Mouse (Mus musculus) stomach, embryonic 16.5 days (tissue): ENCODE results near the gene G530012D18Rik. TPM values are rescaled to one million over a fixed set of nuclear protein-coding genes. Genes with fewer than 3 reads are reported as not detected.
A peak's percentile ranks its signal among the peaks of the same experiment; 100 is the strongest.
"Not testable (repeated sequence)": the region's sequence is repeated elsewhere in the genome, so short reads cannot be mapped to it uniquely, and the experiment has no call there.

Experiments
- ATAC-seq: fragments of 200-750 bp; cut with Nextera tagmentation; 2 replicates; pipeline ENCODE4 v1.8.0; 2017; ENCODE audit warnings: moderate number of reproducible peaks, moderate TSS enrichment; ENCODE audit not compliant: insufficient read depth, low FRiP score
- H3K27ac ChIP-seq: fragments of 300-500 bp; sonication (generic); 2 replicates; pipeline ENCODE4 v1.5.1; 2014; ENCODE audit warnings: low read length
- H3K27me3 ChIP-seq: fragments of 300-500 bp; sonication (generic); 2 replicates; pipeline ENCODE4 v1.6.1; 2014; ENCODE audit warnings: low read length, control low read depth, mixed read lengths; ENCODE audit not compliant: control insufficient read depth, insufficient read depth
- H3K36me3 ChIP-seq: fragments of 300-500 bp; sonication (generic); 2 replicates; pipeline ENCODE4 v1.6.1; 2014; ENCODE audit warnings: low read length; ENCODE audit not compliant: control insufficient read depth, insufficient read depth
- H3K4me1 ChIP-seq: fragments of 300-500 bp; sonication (generic); 2 replicates; pipeline ENCODE4 v1.6.1; 2014; ENCODE audit warnings: low read length, control low read depth, mixed read lengths; ENCODE audit not compliant: control insufficient read depth, insufficient read depth
- H3K4me2 ChIP-seq: fragments of 300-500 bp; sonication (generic); 2 replicates; pipeline ENCODE4 v1.6.1; 2014; ENCODE audit warnings: low read depth, low read length, mixed read lengths
- H3K4me3 ChIP-seq: fragments of 300-500 bp; sonication (generic); replicated peaks from 2 replicates; pipeline ENCODE4 v1.5.1; 2014; ENCODE audit warnings: mild to moderate bottlenecking, low read length
- H3K9ac ChIP-seq: fragments of 300-500 bp; sonication (generic); 2 replicates; pipeline ENCODE4 v1.6.1; 2014; ENCODE audit warnings: low read length
- H3K9me3 ChIP-seq: fragments of 300-500 bp; sonication (generic); replicated peaks from 2 replicates; pipeline ENCODE4 v1.6.1; 2016; ENCODE audit warnings: low read length, control low read depth; ENCODE audit not compliant: control insufficient read depth
- WGBS: fragments of 180-500 bp; shearing (Covaris S2); extraction: QIAGEN DNeasy Blood & Tissue Kit; methylation state at CpG from one replicate; pipeline ENCODE4 v1.1.7; 2014; 5-methylcytosine and 5-hydroxymethylcytosine counted together
- polyA plus RNA-seq: library from polyadenylated mRNA; unstranded; fragments of >200 nt; fragmentation: Nextera tagmentation; extraction: Ambion mirVana; gene quantifications from 2 replicates; pipeline ENCODE4 v1.2.1, GENCODE M21; 2015

Gene G530012D18Rik
- polyA plus RNA-seq, 1 experiment from 2014 or later = not detected

DNA sequence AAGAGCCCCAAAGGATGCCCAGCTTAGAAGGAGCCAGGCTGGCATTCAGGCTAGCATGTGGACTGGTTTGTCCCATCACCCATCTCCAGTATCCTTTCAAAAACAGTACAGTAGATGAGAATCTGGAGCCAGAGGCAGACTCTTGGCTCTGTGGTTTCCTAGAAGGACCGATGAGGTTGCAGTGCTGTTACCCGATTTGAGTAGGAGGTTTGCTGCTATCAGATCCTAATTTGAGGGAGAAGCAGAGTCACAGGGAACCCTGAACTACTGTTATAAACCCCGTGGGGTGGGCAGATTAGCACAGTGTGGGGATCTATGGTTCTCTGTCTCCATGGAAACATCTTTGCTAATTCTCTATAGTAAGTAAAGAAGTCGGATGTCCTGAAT lies 4.7 kb downstream of the G530012D18Rik start:
- not testable (repeated sequence) for H3K9ac ChIP-seq, H3K4me1 ChIP-seq, H3K27ac ChIP-seq, H3K27me3 ChIP-seq, H3K4me2 ChIP-seq, H3K4me3 ChIP-seq, H3K9me3 ChIP-seq, H3K36me3 ChIP-seq
- 77% methylated on average over 2 of the region's 4 CpGs for WGBS
- peak; percentile 66; the same call in 1 of the 2 replicates for ATAC-seq

GRCm38 (mm10) chr1:85580578-85580977 lies 5.1 kb downstream of the G530012D18Rik start:
- 67% methylated on average over 3 of the region's 3 CpGs for WGBS
- not testable (repeated sequence) for H3K27ac ChIP-seq, H3K27me3 ChIP-seq, H3K36me3 ChIP-seq, H3K9me3 ChIP-seq, H3K4me2 ChIP-seq, ATAC-seq, H3K4me1 ChIP-seq, H3K4me3 ChIP-seq, H3K9ac ChIP-seq

DNA sequence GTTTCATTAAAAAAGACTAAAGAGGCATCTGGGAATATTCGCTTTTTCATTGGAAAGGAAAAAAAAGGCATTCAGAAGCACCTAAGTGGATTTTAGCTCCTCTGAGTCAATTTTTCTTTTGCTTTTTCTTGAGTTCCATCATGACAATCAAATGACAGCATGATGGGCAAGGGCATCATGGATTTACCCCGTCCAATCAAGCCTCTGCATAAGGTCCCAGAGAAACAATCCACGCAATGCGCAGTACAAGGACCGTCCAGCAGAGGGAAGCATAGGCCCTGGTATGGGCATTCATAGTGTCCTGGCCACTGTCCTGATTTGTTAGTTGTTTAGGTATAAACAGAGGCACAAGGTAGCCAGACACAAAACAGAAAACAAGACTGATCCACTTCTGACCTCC lies 6.0 kb downstream of the G530012D18Rik start:
- H3K4me1 ChIP-seq, ATAC-seq, H3K9me3 ChIP-seq, H3K36me3 ChIP-seq, H3K4me2 ChIP-seq, H3K27me3 ChIP-seq, H3K27ac ChIP-seq, H3K9ac ChIP-seq, H3K4me3 ChIP-seq: not testable (repeated sequence)
- WGBS = 28% methylated on average over 5 of the region's 5 CpGs

DNA sequence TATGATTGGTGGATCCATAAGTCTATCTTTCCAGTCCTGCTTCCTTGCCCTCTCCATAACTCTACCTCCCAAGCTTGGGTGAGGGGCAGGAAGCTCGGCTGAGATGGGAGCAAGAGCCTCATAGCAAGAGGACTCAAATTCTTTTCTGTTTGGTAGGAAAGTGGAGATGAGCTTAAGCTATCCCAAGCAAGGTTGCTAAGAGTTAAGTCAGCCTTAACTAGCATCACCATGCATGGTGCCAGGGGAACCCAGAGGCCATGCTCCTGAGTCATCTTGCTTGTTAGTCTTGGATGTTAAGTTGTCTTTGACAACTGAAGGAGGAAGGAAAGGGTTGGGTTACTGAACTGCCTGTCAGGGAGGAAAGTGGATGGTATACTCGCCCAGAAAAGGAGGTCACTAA lies 13.2 kb downstream of the G530012D18Rik start:
- not testable (repeated sequence) for H3K27me3 ChIP-seq, ATAC-seq, H3K9me3 ChIP-seq, H3K4me2 ChIP-seq, H3K4me3 ChIP-seq, H3K4me1 ChIP-seq, H3K36me3 ChIP-seq, H3K27ac ChIP-seq, H3K9ac ChIP-seq
- 81% methylated on average over 1 of the region's 2 CpGs for WGBS

DNA sequence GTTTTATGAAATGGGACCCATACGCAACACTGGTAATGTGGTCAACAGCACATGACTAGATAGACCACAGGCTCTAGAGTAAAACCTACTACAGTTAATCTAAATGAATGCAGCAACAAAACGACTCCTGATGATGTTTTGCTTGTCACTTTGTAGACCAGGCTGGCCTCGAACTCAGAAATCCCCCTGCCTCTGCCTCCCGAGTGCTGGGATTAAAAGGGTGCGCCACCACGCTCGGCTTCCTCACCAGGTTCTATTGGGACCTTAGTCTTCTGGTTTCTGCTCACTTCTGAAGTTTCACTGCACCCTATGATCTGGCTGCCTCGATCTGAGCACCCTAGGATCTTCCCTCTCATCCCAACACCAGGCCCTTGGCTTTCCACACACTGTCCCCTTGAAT lies 17.1 kb downstream of the G530012D18Rik start:
- 80% methylated on average over 8 of the region's 8 CpGs for WGBS
- H3K9ac ChIP-seq, H3K4me1 ChIP-seq, H3K27me3 ChIP-seq, ATAC-seq, H3K4me3 ChIP-seq, H3K4me2 ChIP-seq, H3K9me3 ChIP-seq, H3K27ac ChIP-seq, H3K36me3 ChIP-seq: not testable (repeated sequence)

DNA sequence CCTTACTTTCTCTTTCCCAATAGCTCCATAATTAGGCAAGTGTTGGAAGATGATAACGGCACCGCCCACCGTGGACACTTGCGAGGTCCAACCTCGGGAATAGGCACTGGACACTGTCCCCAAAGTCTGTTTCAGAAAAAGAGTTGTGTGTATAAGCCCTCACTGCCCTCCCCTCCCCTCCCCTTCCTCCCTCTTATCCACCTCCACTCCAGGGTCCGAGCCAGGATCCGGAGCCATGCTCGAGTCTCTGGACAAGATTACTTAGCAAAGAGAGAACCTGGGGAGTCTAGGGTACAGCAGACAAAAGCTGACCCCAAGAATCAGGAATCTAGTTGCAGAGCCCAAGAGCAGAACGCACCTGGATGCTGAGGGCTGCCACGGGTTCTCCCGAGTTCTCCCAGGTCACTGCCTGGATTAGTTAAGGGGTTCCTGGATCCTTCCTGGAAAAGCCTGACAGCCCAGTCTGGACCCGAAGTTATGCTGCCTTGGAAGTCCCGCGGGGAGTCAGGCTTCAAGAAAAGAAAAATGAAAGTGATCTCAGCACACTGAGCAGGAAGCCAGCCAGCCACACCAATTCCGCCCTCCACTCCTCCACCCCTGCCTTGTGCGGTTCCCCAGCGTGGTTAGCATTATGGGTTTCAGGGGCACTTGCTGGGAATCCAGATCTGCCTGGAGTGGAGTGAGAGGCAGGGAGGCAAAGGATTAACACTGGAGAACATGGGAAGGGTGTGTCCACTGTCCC lies 23.0 kb downstream of the G530012D18Rik start, which contains the start of gene Sp110:
Gene Sp110, minus strand, starts transcription at position 547 of the 742 bp plus-strand sequence.
- not testable (repeated sequence) for H3K4me3 ChIP-seq, H3K27ac ChIP-seq, H3K4me2 ChIP-seq, ATAC-seq, H3K9ac ChIP-seq, H3K27me3 ChIP-seq, H3K4me1 ChIP-seq, H3K9me3 ChIP-seq, H3K36me3 ChIP-seq
- 65% methylated on average over 16 of the region's 17 CpGs for WGBS

DNA sequence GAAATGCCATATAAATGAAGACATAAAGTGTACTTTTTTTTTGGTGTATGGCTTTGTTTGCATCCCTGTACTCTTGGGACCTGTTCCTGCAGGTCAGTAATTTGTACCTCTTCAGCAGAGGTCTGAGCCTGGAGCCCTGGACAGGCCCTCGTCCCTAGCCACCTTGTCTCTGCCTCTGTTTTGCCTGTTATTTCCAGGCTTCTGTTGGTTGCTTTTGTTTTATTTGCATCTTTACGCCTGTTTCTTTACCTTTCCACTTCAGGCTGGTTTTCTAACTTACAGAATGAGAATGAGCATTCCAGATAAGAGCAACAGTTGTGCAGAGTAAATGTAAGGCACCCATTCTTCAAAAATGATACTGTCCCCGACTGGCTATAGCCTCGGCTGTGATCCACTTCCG lies 24.6 kb downstream of the G530012D18Rik start, which contains the start of gene Sp140:
Gene Sp140, plus strand, starts transcription at position 301 of the 400 bp plus-strand sequence.
- H3K27ac ChIP-seq, H3K4me1 ChIP-seq, H3K9me3 ChIP-seq, H3K4me3 ChIP-seq, H3K9ac ChIP-seq, ATAC-seq, H3K36me3 ChIP-seq, H3K27me3 ChIP-seq, H3K4me2 ChIP-seq: not testable (repeated sequence)
- no CpG with 5 or more reads among the region's 5 CpGs for WGBS

DNA sequence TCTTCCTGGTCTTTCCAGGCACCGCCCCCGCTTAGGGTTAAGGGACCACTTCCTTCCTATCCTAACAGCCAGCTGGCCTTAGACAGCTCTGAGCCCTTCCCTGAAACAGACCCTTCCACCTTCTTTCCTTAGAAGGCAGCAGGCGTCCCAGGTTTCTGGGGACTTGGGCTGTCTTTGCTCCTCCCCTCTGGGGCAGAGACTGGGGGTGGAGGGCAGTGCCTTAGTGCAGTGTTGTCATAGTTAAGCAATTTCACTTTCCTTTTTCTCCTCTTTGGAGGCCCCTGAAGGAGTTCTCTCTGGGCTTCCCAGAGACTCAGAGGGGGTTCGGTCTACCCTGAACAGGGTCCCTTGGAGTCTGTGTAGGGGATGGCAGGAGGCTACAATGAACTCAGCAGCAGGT lies 25.3 kb downstream of the G530012D18Rik start:
- H3K9me3 ChIP-seq, H3K4me2 ChIP-seq, ATAC-seq, H3K9ac ChIP-seq, H3K4me1 ChIP-seq, H3K36me3 ChIP-seq, H3K27me3 ChIP-seq, H3K27ac ChIP-seq, H3K4me3 ChIP-seq: not testable (repeated sequence)
- 53% methylated on average over 4 of the region's 4 CpGs for WGBS

DNA sequence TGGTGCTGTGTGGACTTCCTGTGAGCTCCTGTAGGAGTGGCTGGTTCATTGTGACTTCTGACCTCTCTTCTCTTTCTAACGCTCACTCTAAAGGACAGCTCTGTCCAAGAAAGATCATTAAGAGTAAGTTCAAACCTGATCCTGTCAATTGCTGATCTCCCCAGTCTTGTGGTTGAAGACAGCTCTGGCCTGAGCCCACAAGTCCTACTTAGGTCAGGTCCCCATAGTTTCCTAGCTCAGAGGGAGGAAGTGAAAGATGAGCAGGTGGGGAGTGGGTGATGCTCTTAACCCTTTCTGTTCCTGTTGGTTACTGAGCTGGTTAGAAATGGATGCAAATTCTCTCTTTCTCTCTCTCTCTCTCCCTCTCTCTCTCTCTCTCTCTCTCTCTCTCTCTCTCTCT lies 28.9 kb downstream of the G530012D18Rik start:
- H3K27ac ChIP-seq, H3K9me3 ChIP-seq, H3K9ac ChIP-seq, H3K4me3 ChIP-seq, H3K36me3 ChIP-seq, H3K4me1 ChIP-seq, ATAC-seq, H3K27me3 ChIP-seq, H3K4me2 ChIP-seq: not testable (repeated sequence)
- whole genome bisulfite sequencing = no CpG with 5 or more reads among the region's 1 CpGs
